Mouse (Mus musculus): ENCODE results near the gene Mfap1b.

DNA sequence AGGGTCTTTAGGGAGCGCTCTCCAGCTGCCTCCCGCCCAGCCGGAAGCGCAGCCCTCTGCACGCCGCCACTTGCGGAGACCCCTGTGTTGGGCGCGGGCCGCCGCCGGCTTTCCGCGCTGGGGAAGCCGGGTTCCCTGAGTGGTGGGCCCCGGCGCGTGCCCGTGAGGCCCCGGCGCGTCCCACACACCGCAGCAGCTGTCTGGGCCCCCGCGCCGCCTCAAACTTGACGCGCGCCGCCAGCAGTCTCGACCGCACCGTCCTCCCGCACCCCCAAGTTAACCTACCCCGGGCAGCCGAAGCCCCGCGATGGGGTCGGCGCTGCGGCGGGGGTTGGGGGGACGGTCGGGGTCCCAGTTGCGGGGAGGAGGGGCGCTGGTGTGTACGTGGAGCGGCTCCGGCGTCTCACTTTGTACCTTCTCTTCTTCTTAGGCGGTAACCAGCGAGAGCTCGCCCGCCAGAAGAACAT lies 24.3 kb downstream of the Mfap1b start:
- TF ChIP-seq CTCF (IDR thresholded peaks at IDR 0.05; ENCODE audit: low read depth, low read length) = no peak
- TF ChIP-seq POLR2A (IDR thresholded peaks at IDR 0.05; ENCODE audit: extremely low read depth, insufficient read depth, low read length) = no peak
